Mouse (Mus musculus) mesoderm, embryonic 11.5 days (tissue): ENCODE data around the gene Afmid.

ENCODE experiments used
- DNase-seq: peaks from one replicate; pipeline ENCODE4 v3.0.0-alpha.2; 2012; ENCODE audit warnings: low read depth, low spot score

Afmid gene

GRCm38 (mm10) chr11:117879676-117880075 is 54.0 kb downstream of the Afmid start:
- DNase-seq, result no peak

DNA sequence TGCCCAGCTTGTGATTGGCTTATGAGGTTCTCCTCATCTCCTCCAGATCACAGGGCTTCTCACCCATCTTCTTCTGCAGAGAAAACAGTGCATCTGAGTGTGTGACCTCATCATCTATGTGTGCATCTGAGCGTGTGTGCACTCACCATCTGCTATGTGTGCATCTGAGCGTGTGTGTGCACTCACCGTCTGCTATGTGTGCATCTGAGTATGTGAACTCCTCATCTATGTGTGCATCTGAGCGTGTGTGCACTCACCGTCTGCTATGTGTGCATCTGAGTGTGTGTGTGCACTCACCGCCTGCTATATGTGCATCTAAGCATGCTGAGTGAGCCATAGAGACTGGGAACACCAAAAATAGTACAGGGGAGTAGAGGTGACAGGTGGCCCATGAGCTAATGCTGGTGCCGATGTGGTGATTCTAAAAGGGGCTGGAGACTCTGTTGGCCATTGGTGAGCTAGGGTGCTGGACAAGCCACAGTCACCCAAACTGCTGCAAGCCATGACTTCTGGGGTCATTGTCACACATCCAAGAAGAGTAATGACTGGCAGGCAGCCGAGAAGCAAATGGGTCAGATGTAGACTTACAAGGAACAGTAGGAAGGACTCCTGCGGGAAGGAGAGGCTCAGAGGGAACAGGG is 54.7 kb downstream of the Afmid start:
- DNase-seq, result no peak

GRCm38 (mm10) chr11:117880977-117881358 is 55.2 kb downstream of the Afmid start:
- no peak for DNase-seq

- DNase-seq, result no peak
These were observed 56.1 kb downstream of the Afmid start for GRCm38 (mm10) chr11:117881787-117882186.

DNA sequence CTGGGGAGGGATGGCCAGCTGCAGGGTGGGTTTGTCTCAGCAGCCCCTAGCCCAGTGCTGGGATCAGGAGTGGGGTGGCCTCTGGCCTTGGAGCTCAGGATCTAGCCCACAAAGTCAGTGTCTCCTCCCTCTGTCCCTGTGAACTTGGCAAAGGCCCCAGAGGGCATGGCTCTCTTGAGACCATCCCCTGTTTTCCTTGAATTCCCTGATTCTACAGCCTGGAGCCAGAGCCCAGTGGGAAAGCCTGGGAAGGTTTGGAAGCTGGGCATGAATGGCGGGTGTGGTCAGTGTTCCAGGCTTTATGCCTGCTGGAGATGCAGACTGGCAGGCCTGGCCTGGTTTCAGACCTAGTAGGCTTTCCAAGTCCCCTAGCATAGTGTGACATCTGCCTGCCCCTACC is 56.5 kb downstream of the Afmid start:
- no peak for DNase-seq

DNA sequence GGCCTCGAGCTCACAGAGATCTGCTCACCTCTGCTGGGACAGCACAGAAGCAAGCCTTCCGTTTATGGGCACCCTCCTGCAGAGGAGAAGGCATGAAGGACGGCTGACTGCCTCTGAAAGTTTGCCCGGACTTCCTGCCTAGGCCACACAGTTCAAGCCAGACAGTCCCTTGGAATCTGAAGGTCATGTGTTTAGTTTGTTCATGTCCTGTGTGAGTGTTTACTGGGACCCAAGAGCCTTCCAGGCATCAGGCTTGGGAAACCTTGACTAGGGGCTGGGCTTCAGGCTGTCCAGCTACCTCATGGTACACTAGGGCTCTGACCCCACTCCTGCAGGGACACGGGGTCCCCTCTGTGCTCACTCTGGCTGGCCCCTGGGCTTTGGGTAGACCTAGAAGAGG is 60.3 kb downstream of the Afmid start:
- DNase-seq, result no peak

GRCm38 (mm10) chr11:117888168-117888852 is 62.6 kb downstream of the Afmid start:
- DNase-seq, result no peak

- no peak for DNase-seq
These were observed 63.4 kb downstream of the Afmid start for GRCm38 (mm10) chr11:117888853-117889822.
